Mouse (Mus musculus) heart, embryonic 12.5 days (tissue): ENCODE results near the gene Ythdf1. TPM values are rescaled to one million over a fixed set of nuclear protein-coding genes. Genes with fewer than 3 reads are reported as not detected.

ENCODE experiments used
- ATAC-seq: fragments of 200-750 bp; cut with Nextera tagmentation; 2 replicates; pipeline ENCODE4 v1.8.0; 2017; ENCODE audit warnings: moderate TSS enrichment, moderate library complexity; ENCODE audit not compliant: insufficient number of reproducible peaks, low FRiP score
- H3K27ac ChIP-seq: fragments of 300-500 bp; sonication (generic); 2 replicates; pipeline ENCODE4 v1.5.1; 2016; ENCODE audit warnings: mild to moderate bottlenecking, moderate library complexity; ENCODE audit not compliant: poor library complexity, severe bottlenecking
- H3K27me3 ChIP-seq: fragments of 300-500 bp; sonication (generic); replicated peaks from 2 replicates; pipeline ENCODE4 v1.6.1; 2016; ENCODE audit warnings: mild to moderate bottlenecking, moderate library complexity
- H3K36me3 ChIP-seq: fragments of 300-500 bp; sonication (generic); 2 replicates; pipeline ENCODE4 v1.6.1; 2016; ENCODE audit warnings: mild to moderate bottlenecking, moderate library complexity
- H3K4me1 ChIP-seq: fragments of 300-500 bp; sonication (generic); replicated peaks from 2 replicates; pipeline ENCODE4 v1.6.1; 2016; ENCODE audit warnings: mild to moderate bottlenecking
- H3K4me2 ChIP-seq: fragments of 300-500 bp; sonication (generic); 2 replicates; pipeline ENCODE4 v1.6.1; 2016; ENCODE audit warnings: mild to moderate bottlenecking, moderate library complexity
- H3K4me3 ChIP-seq: fragments of 300-500 bp; sonication (generic); 2 replicates; pipeline ENCODE4 v1.5.1; 2016; ENCODE audit warnings: mild to moderate bottlenecking
- H3K9ac ChIP-seq: fragments of 300-500 bp; sonication (generic); 2 replicates; pipeline ENCODE4 v1.6.1; 2016; ENCODE audit warnings: mild to moderate bottlenecking, moderate library complexity
- H3K9me3 ChIP-seq: fragments of 300-500 bp; sonication (generic); replicated peaks from 2 replicates; pipeline ENCODE4 v1.6.1; 2016; ENCODE audit warnings: mild to moderate bottlenecking, moderate library complexity
- WGBS: fragments of 180-500 bp; shearing (Covaris S2); methylation state at CpG from one replicate; pipeline ENCODE4 v1.1.7; 2016; 5-methylcytosine and 5-hydroxymethylcytosine counted together
- microRNA-seq: library from miRNA; unstranded; fragments of <30 nt; microRNA quantifications from one replicate; pipeline ENCODE4, GENCODE M21; 2017
- polyA plus RNA-seq: library from polyadenylated mRNA; unstranded; fragments of >200 nt; fragmentation: Nextera tagmentation; extraction: Ambion mirVana; gene quantifications from 2 replicates; pipeline ENCODE4 v1.2.1, GENCODE M21; 2016

Gene Ythdf1
- polyA plus RNA-seq, 1 experiment from 2014 or later, result 44.9 TPM

GRCm38 (mm10) chr2:180861561-180861960 is 59.2 kb downstream of the Ythdf1 start:
- WGBS, result 79% methylated on average over 12 of the region's 12 CpGs
- H3K4me1 ChIP-seq, result no peaks in the 10 kb centered on the region
- no peak overlapping the region for H3K27ac ChIP-seq
- no peaks in the 10 kb centered on the region for H3K36me3 ChIP-seq
- no peaks in the 10 kb centered on the region for H3K9me3 ChIP-seq
- no peak overlapping the region for H3K9ac ChIP-seq
- ATAC-seq, result no peak
- peaks cover 41% of the 10 kb centered on the region for H3K27me3 ChIP-seq
- no peak overlapping the region for H3K4me2 ChIP-seq
- H3K4me3 ChIP-seq, result no peak overlapping the region

GRCm38 (mm10) chr2:180857121-180857520 is 63.6 kb downstream of the Ythdf1 start:
- H3K36me3 ChIP-seq, result no peaks in the 10 kb centered on the region
- no peaks in the 10 kb centered on the region for H3K9me3 ChIP-seq
- no peak overlapping the region for H3K9ac ChIP-seq
- peaks cover 78% of the 10 kb centered on the region for H3K27me3 ChIP-seq
- H3K4me2 ChIP-seq, result no peak overlapping the region
- H3K4me1 ChIP-seq, result no peaks in the 10 kb centered on the region
- H3K4me3 ChIP-seq, result no peak overlapping the region
- no peak for ATAC-seq
- 71% methylated on average over 8 of the region's 8 CpGs for WGBS
- H3K27ac ChIP-seq, result no peak overlapping the region

- no peak overlapping the region for H3K4me2 ChIP-seq
- ATAC-seq, result no peak
- H3K27ac ChIP-seq, result no peak overlapping the region
- H3K27me3 ChIP-seq, result peaks cover 67% of the 10 kb centered on the region
- H3K36me3 ChIP-seq, result no peaks in the 10 kb centered on the region
- no peak overlapping the region for H3K4me3 ChIP-seq
- WGBS, result 11% methylated on average over 13 of the region's 13 CpGs
- no peaks in the 10 kb centered on the region for H3K9me3 ChIP-seq
- no peaks in the 10 kb centered on the region for H3K4me1 ChIP-seq
- no peak overlapping the region for H3K9ac ChIP-seq
These were observed 65.7 kb downstream of the Ythdf1 start for GRCm38 (mm10) chr2:180855005-180855544.

Small RNAs within 50 kb of the gene (microRNA-seq; reads per million reads assigned to microRNA genes)
- not detected for gene Mir124a-3

Other genes with a start within 250 kb of the Ythdf1 start
- 23.6 and 24.2 TPM in 2 replicates for gene Dido1, start 210.9 kb downstream of the Ythdf1 start, polyA plus RNA-seq
- 45.3 and 47.8 TPM in 2 replicates for gene Gid8, start 210.8 kb downstream of the Ythdf1 start, polyA plus RNA-seq
- 0.59 and 0.69 TPM in 2 replicates for gene Slc17a9, start 195.7 kb downstream of the Ythdf1 start, polyA plus RNA-seq
- gene Bhlhe23, start 144.0 kb downstream of the Ythdf1 start, polyA plus RNA-seq, result not detected in 2 replicates
- 0.32 and 0.46 TPM in 2 replicates for gene Birc7, start 8.1 kb upstream of the Ythdf1 start, polyA plus RNA-seq
- 36.1 and 37.1 TPM in 2 replicates for gene Nkain4, start 33.8 kb upstream of the Ythdf1 start, polyA plus RNA-seq
- gene Arfgap1, start 46.3 kb upstream of the Ythdf1 start, polyA plus RNA-seq, result 87.0 and 88.0 TPM in 2 replicates
- 0.20 and 0.23 TPM in 2 replicates for gene Col20a1, start 65.6 kb upstream of the Ythdf1 start, polyA plus RNA-seq
- 0.19 and 0.31 TPM in 2 replicates for gene Chrna4, start 122.6 kb upstream of the Ythdf1 start, polyA plus RNA-seq
- 0.11 TPM in 1 of 2 replicates, not detected in the other for gene Kcnq2, start 214.4 kb upstream of the Ythdf1 start, polyA plus RNA-seq
- gene Eef1a2, start 236.1 kb upstream of the Ythdf1 start, polyA plus RNA-seq, result 7.7 and 7.9 TPM in 2 replicates